Mouse (Mus musculus) cerebellum, adult 9-10 months (tissue): ENCODE measurements around the gene Trafd1.
A peak's percentile ranks its signal among the peaks of the same experiment; 100 is the strongest.
"Not testable (repeated sequence)": the region's sequence is repeated elsewhere in the genome, so short reads cannot be mapped to it uniquely, and the experiment has no call there.

Experiments
- DNase-seq: peaks from one replicate; pipeline ENCODE4 v3.0.0; 2022

The Trafd1 gene

DNA sequence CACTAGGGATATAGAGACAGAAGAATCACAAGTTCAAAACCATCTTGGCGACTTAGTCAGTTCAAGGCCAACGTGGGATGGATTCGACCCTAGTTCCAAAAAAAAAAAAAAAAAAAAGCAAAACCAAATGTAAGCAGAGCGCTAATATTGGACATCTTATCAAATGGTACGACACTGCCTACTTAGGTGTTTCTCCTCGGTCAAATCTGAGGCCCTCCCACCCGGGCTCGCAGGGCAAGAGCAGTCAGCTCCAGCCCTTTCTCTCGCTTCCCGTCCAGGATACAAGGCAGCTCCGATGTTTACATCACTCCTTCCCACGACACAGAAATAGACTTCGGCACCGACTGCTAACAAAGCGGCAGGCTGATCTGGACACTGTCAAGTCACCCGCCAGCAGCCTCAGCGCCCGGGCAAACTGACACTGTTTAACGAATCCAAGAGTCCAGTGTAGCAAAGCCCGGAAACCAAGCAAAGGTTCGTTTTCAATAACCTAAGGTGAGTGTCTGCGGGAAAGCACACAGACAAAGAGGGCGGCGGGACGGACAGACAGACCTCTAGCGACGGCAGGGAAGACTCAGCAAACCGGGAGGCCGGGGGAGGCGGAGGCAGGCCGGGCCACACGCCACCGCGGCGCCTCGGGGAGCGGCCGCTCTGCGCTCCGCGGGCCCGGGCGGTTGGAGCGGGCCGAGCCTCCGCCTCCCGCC, 523 bp downstream of the Trafd1 start:
- DNase-seq = peak; percentile 75

DNA sequence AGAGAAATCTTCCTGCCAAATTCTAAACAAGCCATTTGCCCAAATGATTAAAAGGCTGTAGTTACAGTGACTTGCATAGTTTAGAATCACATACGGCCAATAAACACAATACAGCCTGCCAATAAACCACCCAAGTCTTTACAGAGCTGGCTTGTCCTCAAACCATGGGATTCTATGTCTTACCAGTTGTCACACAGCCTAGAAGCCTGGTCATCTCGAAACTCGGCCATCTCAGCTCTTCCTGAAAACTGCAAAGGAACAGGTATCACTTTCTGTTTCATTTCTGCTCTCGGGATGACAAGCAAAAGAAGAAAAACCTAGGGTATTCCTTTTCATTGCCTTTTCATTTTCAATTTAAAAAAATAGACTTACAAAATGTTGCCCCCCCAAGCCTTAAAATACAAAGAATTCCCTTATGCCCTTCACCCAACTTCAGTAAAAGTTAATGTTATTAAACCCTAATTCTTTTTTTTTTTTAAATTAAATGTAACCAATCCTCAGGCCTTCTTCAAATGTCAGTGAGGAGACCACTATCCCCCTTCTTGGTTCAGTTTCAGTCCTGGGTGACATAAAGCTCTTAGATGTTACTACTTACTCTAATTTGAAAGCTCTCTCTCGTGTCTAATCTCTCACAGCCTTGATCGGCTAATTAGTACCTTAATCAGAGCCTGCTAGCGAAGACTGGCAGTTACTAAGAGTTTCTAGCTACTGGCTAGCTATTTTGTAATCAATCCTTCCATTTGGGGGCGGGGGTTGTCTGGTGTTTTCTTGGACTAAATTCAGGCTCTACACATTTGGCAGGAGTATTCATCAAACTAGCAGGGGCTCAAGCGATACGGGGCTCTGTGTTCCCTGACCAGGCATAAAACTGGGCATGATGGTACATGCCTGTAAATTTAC, 1.3 kb downstream of the Trafd1 start:
- DNase-seq = peak; percentile 62

GRCm38 (mm10) chr5:121380692-121381091, 4.7 kb downstream of the Trafd1 start:
- DNase-seq = no peak

GRCm38 (mm10) chr5:121378678-121379256, 6.7 kb downstream of the Trafd1 start:
- DNase-seq = no peak

DNA sequence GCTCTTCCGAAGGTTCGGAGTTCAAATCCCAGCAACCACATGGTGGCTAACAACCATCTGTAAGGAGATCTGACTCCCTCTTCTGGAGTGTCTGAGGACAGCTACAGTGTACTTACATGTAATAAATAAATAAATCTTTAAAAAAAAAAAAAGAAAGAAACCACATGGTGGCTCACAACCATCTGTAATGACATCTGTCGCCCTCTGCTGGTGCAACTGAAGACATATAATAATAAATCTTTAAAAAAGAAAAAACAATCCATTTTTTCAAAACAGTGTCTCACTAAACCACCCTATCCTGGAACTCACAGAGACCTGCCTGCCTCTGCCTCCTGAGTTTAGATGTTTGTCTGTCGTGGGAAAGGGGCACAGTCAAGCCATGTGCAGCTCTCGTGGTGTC, 8.5 kb downstream of the Trafd1 start:
- DNase-seq = not testable (repeated sequence)

GRCm38 (mm10) chr5:121374790-121375189, 10.6 kb downstream of the Trafd1 start:
- no peak for DNase-seq

- no peak for DNase-seq
These were observed 13.7 kb downstream of the Trafd1 start for GRCm38 (mm10) chr5:121371712-121372111.

DNA sequence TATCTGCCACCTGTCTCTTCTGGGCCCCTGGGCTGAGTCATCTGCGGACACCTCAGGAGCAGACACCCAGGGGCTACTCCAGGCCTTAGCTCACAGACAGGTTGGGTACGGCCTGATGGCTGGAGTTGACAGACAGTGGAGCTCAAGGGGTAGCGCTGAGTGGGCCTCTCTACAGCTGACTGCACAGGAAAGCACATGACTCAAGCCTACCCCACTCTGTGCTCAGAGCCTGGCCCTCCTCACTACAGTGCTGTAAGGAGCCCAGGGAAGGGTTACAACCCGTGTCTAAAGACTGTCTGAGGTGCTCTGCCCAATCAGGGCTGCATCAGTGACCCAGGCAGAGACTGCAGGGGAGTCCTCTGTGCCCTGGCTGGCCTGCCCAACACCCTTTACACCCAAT, 18.2 kb downstream of the Trafd1 start:
- no peak for DNase-seq

DNA sequence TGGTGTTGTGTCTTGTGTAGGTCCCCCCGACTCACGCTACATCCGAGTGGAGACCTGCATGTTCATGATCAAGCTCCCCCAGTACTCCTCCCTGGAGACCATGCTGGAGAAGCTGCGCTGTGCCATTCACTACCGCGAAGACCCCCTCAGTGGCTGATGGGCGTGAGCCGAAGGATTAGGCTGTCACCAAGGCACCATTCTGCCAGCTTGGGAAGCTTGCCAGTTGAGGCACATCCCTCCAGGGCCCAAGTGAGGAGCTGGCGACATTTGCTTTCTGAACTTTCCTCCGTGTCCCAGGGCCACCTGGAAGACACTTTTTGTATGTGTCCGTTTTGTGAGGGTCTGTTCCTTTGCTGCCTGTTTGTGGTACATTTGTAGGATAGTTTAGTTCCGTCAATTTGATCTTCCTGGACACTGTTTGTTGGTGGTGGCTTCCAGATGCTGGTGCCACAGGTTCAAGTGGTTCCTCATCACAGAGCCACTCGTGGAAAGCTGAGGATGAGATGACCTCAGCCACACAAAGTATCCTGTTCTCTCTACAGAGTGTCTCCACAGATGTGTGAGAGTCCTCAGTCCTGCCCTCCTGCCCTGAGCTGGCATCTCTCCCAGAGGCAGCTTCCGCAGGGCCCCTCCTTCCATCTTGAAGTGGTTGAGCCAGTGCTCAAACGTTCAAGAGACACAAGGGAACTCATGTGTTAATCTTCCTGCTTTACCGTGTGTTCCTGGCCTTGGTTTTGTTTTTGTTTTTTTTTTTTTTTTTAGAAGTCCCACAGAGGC, 18.8 kb downstream of the Trafd1 start:
- no peak for DNase-seq

DNA sequence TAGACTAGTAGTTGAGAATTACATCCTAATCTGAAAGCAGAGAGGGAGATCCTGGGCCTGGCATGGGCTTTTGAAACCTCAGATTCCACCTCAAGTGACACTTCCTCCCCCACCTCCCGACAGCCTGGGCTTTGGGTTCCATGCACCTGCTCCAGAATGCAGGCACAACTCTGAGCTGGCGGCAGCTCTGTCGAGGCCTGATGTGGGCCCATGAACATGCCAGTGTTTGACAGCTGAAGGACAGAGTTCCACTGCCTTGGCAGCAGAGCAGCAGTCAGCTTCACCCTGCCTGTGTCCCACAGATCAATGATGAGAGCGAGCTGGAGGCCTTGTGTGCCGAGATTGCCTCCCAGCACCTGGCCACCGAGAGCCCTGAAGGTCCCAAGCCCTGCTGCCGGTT, 22.0 kb downstream of the Trafd1 start:
- no peak for DNase-seq

- DNase-seq = peak; percentile 55
These were observed 23.7 kb downstream of the Trafd1 start for GRCm38 (mm10) chr5:121361696-121362095.

GRCm38 (mm10) chr5:121359229-121359628, 26.2 kb downstream of the Trafd1 start:
- no peak for DNase-seq

- no peak for DNase-seq
These were observed 41.4 kb downstream of the Trafd1 start for GRCm38 (mm10) chr5:121343997-121344396.

DNA sequence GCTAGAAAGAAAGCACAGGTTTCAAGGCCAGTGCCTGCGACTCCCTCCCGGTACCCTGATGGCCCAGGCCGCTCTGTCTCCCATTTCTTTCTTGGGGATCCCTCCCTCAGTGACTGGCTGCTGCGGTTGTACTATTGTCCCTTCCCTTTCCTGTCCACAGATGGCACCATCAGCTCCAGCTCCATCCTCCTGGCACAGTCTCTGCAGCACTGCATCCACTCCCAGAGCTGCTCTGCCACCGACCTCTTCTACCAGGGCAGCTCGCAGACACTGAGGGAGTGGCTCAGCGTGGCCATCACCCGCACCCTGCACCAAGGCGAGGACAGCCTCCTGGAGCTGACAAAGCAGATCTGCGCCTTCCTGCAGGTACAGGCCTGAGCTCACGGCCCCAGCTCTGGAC, 42.9 kb downstream of the Trafd1 start:
- peak; percentile 60 for DNase-seq

- DNase-seq = no peak
These were observed 44.4 kb downstream of the Trafd1 start for GRCm38 (mm10) chr5:121340965-121341473.

DNA sequence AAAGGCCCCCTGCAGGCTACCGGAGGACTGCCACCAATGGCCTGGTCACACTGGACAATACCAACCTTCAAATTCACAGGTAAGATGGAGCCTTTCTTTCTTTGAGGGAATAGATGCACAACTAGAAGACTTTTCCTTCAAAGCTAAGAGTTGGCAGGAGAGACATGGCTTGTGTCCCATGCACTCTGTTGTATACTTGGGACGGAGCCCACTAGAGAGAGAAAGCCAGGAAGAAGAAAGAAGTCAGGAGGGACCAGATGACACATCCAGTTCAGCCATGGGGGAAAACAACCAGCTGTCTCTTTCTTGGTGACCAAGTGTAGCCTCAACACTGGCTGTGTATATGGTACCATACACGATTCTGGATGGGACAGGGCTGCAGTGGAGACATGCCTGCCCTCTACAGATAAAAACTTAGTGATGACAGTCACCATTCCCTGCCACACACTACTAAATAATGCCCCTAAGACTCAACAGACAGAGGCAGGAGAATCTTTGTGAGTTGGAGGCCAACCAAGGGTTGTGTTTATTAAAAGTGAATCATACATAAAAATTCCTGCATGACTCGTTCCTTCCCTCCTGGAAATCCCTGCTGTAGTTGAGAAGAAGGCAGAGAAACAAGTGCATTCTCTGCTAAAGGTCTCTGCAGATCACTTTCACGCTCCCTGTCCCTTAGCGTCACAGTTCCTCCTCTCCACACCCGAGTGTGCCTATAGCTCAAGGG, 45.8 kb downstream of the Trafd1 start:
- peak; percentile 79 for DNase-seq

- DNase-seq = no peak
These were observed 48.7 kb downstream of the Trafd1 start for GRCm38 (mm10) chr5:121336776-121337175.

- peak; percentile 77 for DNase-seq
These were observed 49.4 kb downstream of the Trafd1 start for GRCm38 (mm10) chr5:121336009-121336408.

DNA sequence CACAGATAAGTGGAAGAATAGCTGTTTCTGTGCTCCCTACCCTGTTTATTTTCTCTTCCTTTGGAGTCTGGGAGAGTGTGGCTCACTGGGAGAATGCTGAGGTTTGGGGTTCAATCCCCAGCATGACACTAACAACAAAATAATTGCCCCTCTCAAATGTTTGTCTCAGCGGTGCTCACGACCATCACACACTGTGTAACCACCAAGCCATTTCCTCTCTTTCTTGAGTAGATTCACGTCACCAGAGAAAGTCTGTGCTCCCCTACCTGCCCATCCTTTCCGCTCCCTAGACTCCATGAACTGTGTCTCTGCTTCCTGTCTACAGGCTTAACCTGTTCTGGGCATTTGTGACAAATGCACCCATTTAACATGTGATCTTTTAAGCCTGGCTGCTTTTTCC, 50.0 kb downstream of the Trafd1 start:
- DNase-seq = no peak

GRCm38 (mm10) chr5:121334454-121334853, 51.0 kb downstream of the Trafd1 start:
- no peak for DNase-seq

DNA sequence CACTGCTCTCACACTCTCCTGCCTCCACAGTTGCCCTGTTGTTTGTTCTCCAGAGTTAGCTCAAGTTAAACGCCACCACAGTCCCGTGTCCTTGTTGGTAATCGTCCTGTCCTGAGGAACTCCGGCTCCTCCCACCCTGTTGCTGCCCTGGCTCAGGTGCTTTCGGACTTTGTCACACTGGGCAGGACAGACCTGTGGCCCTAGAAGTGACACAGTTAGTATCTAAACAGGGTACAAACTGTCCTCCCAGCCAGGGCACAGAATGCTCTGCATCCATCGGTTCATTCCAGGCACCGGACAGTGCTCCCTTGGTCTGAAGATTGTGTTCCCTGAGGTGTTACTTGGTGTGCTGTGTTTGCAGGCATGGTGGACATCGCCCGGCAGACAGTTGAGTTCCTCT, 51.5 kb downstream of the Trafd1 start:
- no peak for DNase-seq

GRCm38 (mm10) chr5:121331731-121332130, 53.7 kb downstream of the Trafd1 start:
- no peak for DNase-seq
